8 mouse cellular contexts compared by ENCODE assay signal in the genomic region with DNA sequence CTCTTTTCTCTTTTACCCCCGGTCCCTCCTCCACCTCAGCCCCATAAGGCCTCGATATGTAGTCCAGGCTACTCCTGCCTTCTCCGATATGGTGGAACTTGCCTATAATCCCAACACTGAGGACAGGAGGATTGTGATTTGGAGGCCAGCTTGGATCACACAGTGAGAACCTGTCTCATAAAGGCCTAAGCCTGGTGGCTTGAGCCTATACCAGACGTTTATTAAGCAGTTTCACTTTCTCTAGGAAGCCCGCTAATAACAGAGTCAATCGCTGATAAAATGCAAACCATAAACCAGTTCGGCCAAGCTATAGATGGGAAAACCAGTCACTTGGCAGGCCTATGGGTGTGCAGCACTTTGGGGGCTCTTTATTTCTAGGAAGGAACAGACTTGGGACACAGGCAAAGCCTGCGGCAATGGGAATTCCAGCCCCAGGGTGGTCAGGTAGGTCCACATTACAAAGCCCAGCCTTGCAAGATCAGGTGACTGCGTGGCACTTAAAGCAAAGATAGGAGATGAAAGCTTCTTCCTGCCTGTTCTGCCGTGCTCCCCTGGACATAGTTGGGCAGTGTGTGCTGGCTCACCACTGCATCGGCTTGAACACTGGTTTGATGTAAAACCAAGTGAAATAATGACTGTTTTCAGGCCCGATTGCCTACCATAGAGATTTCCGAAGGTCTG. TPM values are rescaled to one million over a fixed set of nuclear protein-coding genes. Genes with fewer than 3 reads are reported as not detected.
DNase-seq lines count a peak whose midpoint lies in the region; ATAC-seq and TF ChIP-seq lines count a peak whose summit lies in the region.

No protein-coding gene starts in this region.

- no peak for TF ChIP-seq POLR2A in small intestine, adult 2 months (IDR thresholded peaks at IDR 0.05; ENCODE audit: low read depth, low read length)

- no peak for TF ChIP-seq EP300 in lung, postnatal 0 days (IDR thresholded peaks at IDR 0.05)

- no peak overlapping the region for H3K27ac ChIP-seq in lung, postnatal 0 days (ENCODE audit: low read length)
- no peak overlapping the region for H3K27ac ChIP-seq in embryonic facial prominence, embryonic 14.5 days (replicated peaks; ENCODE audit: low read depth, low read length)
- H3K27ac ChIP-seq in limb, embryonic 10.5 days = peak overlapping the region; percentile 82; the same call in 1 of the 2 replicates
- H3K27ac ChIP-seq in small intestine, adult 2 months (ENCODE audit: insufficient read depth, low read depth, low read length) = peak overlapping the region; percentile 74

- H3K9me3 ChIP-seq in lung, postnatal 0 days (ENCODE audit: low read length) = no peaks in the 10 kb centered on the region
- H3K9me3 ChIP-seq in embryonic facial prominence, embryonic 14.5 days (ENCODE audit: control insufficient read depth, low read length) = no peaks in the 10 kb centered on the region
- H3K9me3 ChIP-seq in limb, embryonic 10.5 days (replicated peaks) = no peaks in the 10 kb centered on the region

- H3K27me3 ChIP-seq in lung, postnatal 0 days (replicated peaks; ENCODE audit: insufficient read depth, low read length) = no peaks in the 10 kb centered on the region
- no peaks in the 10 kb centered on the region for H3K27me3 ChIP-seq in embryonic facial prominence, embryonic 14.5 days (replicated peaks; ENCODE audit: control insufficient read depth, insufficient read depth, low read length)
- H3K27me3 ChIP-seq in limb, embryonic 10.5 days (ENCODE audit: low read depth, poor library complexity, severe bottlenecking) = no peaks in the 10 kb centered on the region
- no peaks in the 10 kb centered on the region for H3K27me3 ChIP-seq in small intestine, adult 2 months (ENCODE audit: control insufficient read depth, insufficient read depth, low read length)

- peak; percentile 16 for DNase-seq in lung, postnatal 0 days (ENCODE audit: low spot score)
- no peak for DNase-seq in lung, postnatal 25 days (ENCODE audit: low spot score)
- DNase-seq in embryonic facial prominence, embryonic 14.5 days (ENCODE audit: low spot score) = no peak
- no peak for DNase-seq in limb, embryonic 10.5 days (ENCODE audit: low spot score)
- no peak for DNase-seq in right cerebral cortex, postnatal 14 days
- no peak for DNase-seq in right cerebral cortex, adult 18-20 months
- DNase-seq in layer of hippocampus, postnatal 14 days (ENCODE audit: low spot score in 2 of 2) = no peak

- no peaks in the 10 kb centered on the region for H3K36me3 ChIP-seq in lung, postnatal 0 days (ENCODE audit: insufficient read depth, low read length)
- H3K36me3 ChIP-seq in embryonic facial prominence, embryonic 14.5 days (ENCODE audit: control insufficient read depth, insufficient read depth, low read length) = peaks cover 11% of the 10 kb centered on the region; the same call in 1 of the 2 replicates
- peaks cover 12% of the 10 kb centered on the region for H3K36me3 ChIP-seq in limb, embryonic 10.5 days
- H3K36me3 ChIP-seq in small intestine, adult 2 months (ENCODE audit: control insufficient read depth, insufficient read depth, low read length) = peaks cover 12% of the 10 kb centered on the region

- H3K4me2 ChIP-seq in lung, postnatal 0 days (replicated peaks; ENCODE audit: low read depth, low read length) = peak overlapping the region; percentile 81
- H3K4me2 ChIP-seq in embryonic facial prominence, embryonic 14.5 days (ENCODE audit: low read depth, low read length) = peak overlapping the region; percentile 80

- no peak overlapping the region for H3K9ac ChIP-seq in lung, postnatal 0 days (replicated peaks; ENCODE audit: low read depth)
- peak overlapping the region; percentile 81 for H3K9ac ChIP-seq in embryonic facial prominence, embryonic 14.5 days (ENCODE audit: low read depth, low read length)

- 69% methylated on average over 13 of the region's 13 CpGs for WGBS in lung, postnatal 0 days
- WGBS in embryonic facial prominence, embryonic 14.5 days = 70% methylated on average over 13 of the region's 13 CpGs
- WGBS in limb, embryonic 10.5 days = 83% methylated on average over 13 of the region's 13 CpGs
- 29% methylated on average over 13 of the region's 13 CpGs for WGBS in small intestine, adult 2 months

- no peaks in the 10 kb centered on the region for H3K4me1 ChIP-seq in lung, postnatal 0 days (ENCODE audit: insufficient read depth, low read depth, low read length)
- peaks cover 8% of the 10 kb centered on the region; the same call in 1 of the 2 replicates for H3K4me1 ChIP-seq in embryonic facial prominence, embryonic 14.5 days (ENCODE audit: control insufficient read depth, insufficient read depth, low read length)
- peaks cover 12% of the 10 kb centered on the region for H3K4me1 ChIP-seq in limb, embryonic 10.5 days
- peaks cover 4% of the 10 kb centered on the region for H3K4me1 ChIP-seq in small intestine, adult 2 months (ENCODE audit: control insufficient read depth, insufficient read depth, insufficient read length, low read length)

- no peak for TF ChIP-seq CTCF in lung, postnatal 0 days (IDR thresholded peaks at IDR 0.05)
- TF ChIP-seq CTCF in small intestine, adult 2 months (IDR thresholded peaks at IDR 0.05; ENCODE audit: extremely low read depth, insufficient read length, insufficient replicate concordance, low read depth, low read length) = no peak

- no peak for ATAC-seq in lung, postnatal 0 days
- no peak for ATAC-seq in embryonic facial prominence, embryonic 14.5 days (ENCODE audit: low read depth)

- peak overlapping the region; percentile 77 for H3K4me3 ChIP-seq in lung, postnatal 0 days (ENCODE audit: low read depth, low read length)
- H3K4me3 ChIP-seq in embryonic facial prominence, embryonic 14.5 days (ENCODE audit: low read depth, low read length) = peak overlapping the region; percentile 85
- peak overlapping the region; percentile 92 for H3K4me3 ChIP-seq in limb, embryonic 10.5 days
- peak overlapping the region; percentile 80 for H3K4me3 ChIP-seq in small intestine, adult 2 months (ENCODE audit: low read depth, low read length)

RNA-seq across cellular contexts. Expression of a gene that starts 1.0 kb away (rescaled TPM):
- 8.7 and 11.1 TPM in 2 replicates for polyA plus RNA-seq in lung, postnatal 0 days (2015; fragmentation: Nextera tagmentation; extraction: Ambion mirVana)
- 9.6 and 10.0 TPM in 2 replicates for polyA plus RNA-seq in embryonic facial prominence, embryonic 14.5 days (2014; fragmentation: Nextera tagmentation; extraction: Ambion mirVana)
- 13.4 and 14.1 TPM in 2 replicates for polyA plus RNA-seq in limb, embryonic 10.5 days (2016; fragmentation: Nextera tagmentation; extraction: Ambion mirVana)
- 20.9 and 30.2 TPM in 2 replicates for polyA plus RNA-seq in small intestine, adult 2 months (2012; rRNA removed)
- 10 to 100 TPM; 12.7 to 13.4 TPM for total RNA-seq in layer of hippocampus, postnatal 14 days (2021)

RNA-seq across cellular contexts. Expression of a gene that starts 22.7 kb away (rescaled TPM):
- polyA plus RNA-seq in lung, postnatal 0 days (2015; fragmentation: Nextera tagmentation; extraction: Ambion mirVana) = not detected in 2 replicates
- polyA plus RNA-seq in embryonic facial prominence, embryonic 14.5 days (2014; fragmentation: Nextera tagmentation; extraction: Ambion mirVana) = not detected in 2 replicates
- not detected in 2 replicates for polyA plus RNA-seq in limb, embryonic 10.5 days (2016; fragmentation: Nextera tagmentation; extraction: Ambion mirVana)
- 0.10 and 0.13 TPM in 2 replicates for polyA plus RNA-seq in small intestine, adult 2 months (2012; rRNA removed)
- under 1 TPM; 0.05 to 0.10 TPM for total RNA-seq in layer of hippocampus, postnatal 14 days (2021)

RNA-seq across cellular contexts. Expression of a gene that starts 49.1 kb away (rescaled TPM):
- 55.5 and 58.3 TPM in 2 replicates for polyA plus RNA-seq in lung, postnatal 0 days (2015; fragmentation: Nextera tagmentation; extraction: Ambion mirVana)
- 70.2 and 78.7 TPM in 2 replicates for polyA plus RNA-seq in embryonic facial prominence, embryonic 14.5 days (2014; fragmentation: Nextera tagmentation; extraction: Ambion mirVana)
- polyA plus RNA-seq in limb, embryonic 10.5 days (2016; fragmentation: Nextera tagmentation; extraction: Ambion mirVana) = 84.5 and 96.4 TPM in 2 replicates
- 12.4 and 19.5 TPM in 2 replicates for polyA plus RNA-seq in small intestine, adult 2 months (2012; rRNA removed)
- 10 to 100 TPM; 57.2 to 57.4 TPM for total RNA-seq in layer of hippocampus, postnatal 14 days (2021)

RNA-seq across cellular contexts. Expression of a gene that starts 51.6 kb away (rescaled TPM):
- polyA plus RNA-seq in lung, postnatal 0 days (2015; fragmentation: Nextera tagmentation; extraction: Ambion mirVana) = 0.62 and 0.87 TPM in 2 replicates
- 7.0 and 10.0 TPM in 2 replicates for polyA plus RNA-seq in embryonic facial prominence, embryonic 14.5 days (2014; fragmentation: Nextera tagmentation; extraction: Ambion mirVana)
- 0.09 TPM in 1 of 2 replicates, not detected in the other for polyA plus RNA-seq in limb, embryonic 10.5 days (2016; fragmentation: Nextera tagmentation; extraction: Ambion mirVana)
- 1.2 and 1.5 TPM in 2 replicates for polyA plus RNA-seq in small intestine, adult 2 months (2012; rRNA removed)
- total RNA-seq in layer of hippocampus, postnatal 14 days (2021) = under 1 TPM; 0.09 to 0.12 TPM

Comparison
In these comparisons a context has a peak if more than half of its experiments do, and no peak if none do; other contexts are left out.
1. H3K27ac ChIP-seq: peak in limb, embryonic 10.5 days (single experiment) and small intestine, adult 2 months (single experiment); none in lung, postnatal 0 days (single experiment) and embryonic facial prominence, embryonic 14.5 days (single experiment).
2. Peak in every context shown above with its lines, with median percentiles within 50 percentile points of each other: H3K4me3 ChIP-seq.